Mouse (Mus musculus) hindbrain, embryonic 11.5 days (tissue): ENCODE measurements around the gene Mybpc3. TPM values are rescaled to one million over a fixed set of nuclear protein-coding genes. Genes with fewer than 3 reads are reported as not detected.

Experiments
- ATAC-seq: fragments of 200-750 bp; cut with Nextera tagmentation; 2 replicates; pipeline ENCODE4 v1.8.0; 2017; ENCODE audit warnings: mild to moderate bottlenecking, moderate TSS enrichment, moderate library complexity; ENCODE audit not compliant: low FRiP score
- DNase-seq: peaks from one replicate; pipeline ENCODE4 v3.0.0-alpha.2; 2015; ENCODE audit warnings: low spot score
- H3K27ac ChIP-seq: fragments of 300-500 bp; sonication (generic); 2 replicates; pipeline ENCODE4 v1.5.1; 2014; ENCODE audit warnings: mild to moderate bottlenecking, low read depth, low read length
- H3K27me3 ChIP-seq: fragments of 300-500 bp; sonication (generic); 2 replicates; pipeline ENCODE4 v1.6.1; 2014; ENCODE audit warnings: mild to moderate bottlenecking, low read length, moderate library complexity, mixed read lengths; ENCODE audit not compliant: control insufficient read depth, insufficient read depth
- H3K36me3 ChIP-seq: fragments of 300-500 bp; sonication (generic); 2 replicates; pipeline ENCODE4 v1.6.1; 2014; ENCODE audit warnings: mild to moderate bottlenecking, low read length, moderate library complexity, mixed read lengths; ENCODE audit not compliant: control insufficient read depth, insufficient read depth
- H3K4me1 ChIP-seq: fragments of 300-500 bp; sonication (generic); replicated peaks from 2 replicates; pipeline ENCODE4 v1.6.1; 2014; ENCODE audit warnings: low read length, mixed read lengths; ENCODE audit not compliant: control insufficient read depth, insufficient read depth
- H3K4me2 ChIP-seq: fragments of 300-500 bp; sonication (generic); replicated peaks from 2 replicates; pipeline ENCODE4 v1.6.1; 2014; ENCODE audit warnings: mild to moderate bottlenecking, low read depth, low read length
- H3K4me3 ChIP-seq: fragments of 300-500 bp; sonication (generic); 2 replicates; pipeline ENCODE4 v1.5.1; 2014; ENCODE audit warnings: low read depth, low read length
- H3K9ac ChIP-seq: fragments of 300-500 bp; sonication (generic); 2 replicates; pipeline ENCODE4 v1.6.1; 2014; ENCODE audit warnings: low read depth, low read length
- H3K9me3 ChIP-seq: fragments of 300-500 bp; sonication (generic); 2 replicates; pipeline ENCODE4 v1.6.1; 2016; ENCODE audit warnings: low read length; ENCODE audit not compliant: control insufficient read depth
- WGBS: fragments of 180-500 bp; shearing (Covaris S2); extraction: QIAGEN DNeasy Blood & Tissue Kit; methylation state at CpG from one replicate; pipeline ENCODE4 v1.1.7; 2014; 5-methylcytosine and 5-hydroxymethylcytosine counted together
- polyA plus RNA-seq: library from polyadenylated mRNA; unstranded; fragments of >200 nt; fragmentation: Nextera tagmentation; extraction: Ambion mirVana; gene quantifications from 2 replicates; pipeline ENCODE4 v1.2.1, GENCODE M21; 2014

The Mybpc3 gene
- polyA plus RNA-seq, 1 experiment from 2014 or later, result not detected

DNA sequence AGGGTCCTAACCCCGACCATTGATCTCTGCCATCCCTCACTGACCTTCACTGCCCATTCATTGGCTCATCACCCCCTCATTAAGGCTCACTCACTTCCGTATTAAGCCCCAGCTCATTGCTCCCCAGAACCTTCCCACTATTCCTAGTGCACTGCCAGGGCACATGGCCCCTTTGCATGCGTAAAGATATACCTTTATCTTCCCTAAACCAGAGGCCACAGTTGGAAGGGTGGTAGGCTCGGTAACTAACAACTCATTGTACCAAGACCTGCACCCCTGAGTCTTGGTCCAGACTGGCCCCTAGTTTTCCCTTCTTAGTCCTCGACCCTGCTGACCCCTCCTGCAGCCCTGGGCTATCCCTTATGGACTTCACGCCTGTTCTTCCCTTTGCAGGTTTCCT, 4.1 kb upstream of the Mybpc3 start:
- H3K9me3 ChIP-seq, result no peaks in the 10 kb centered on the region
- H3K9ac ChIP-seq, result no peak overlapping the region
- peaks cover 3% of the 10 kb centered on the region; the same call in 1 of the 2 replicates for H3K27me3 ChIP-seq
- 77% methylated on average over 6 of the region's 6 CpGs for WGBS
- DNase-seq (no peak), ATAC-seq (no peak)
- H3K4me1 ChIP-seq, result peaks cover 2% of the 10 kb centered on the region; the same call in 1 of the 2 replicates
- H3K36me3 ChIP-seq, result no peaks in the 10 kb centered on the region
- H3K27ac ChIP-seq, result no peak overlapping the region
- H3K4me3 ChIP-seq, result no peak overlapping the region
- H3K4me2 ChIP-seq, result no peak overlapping the region

DNA sequence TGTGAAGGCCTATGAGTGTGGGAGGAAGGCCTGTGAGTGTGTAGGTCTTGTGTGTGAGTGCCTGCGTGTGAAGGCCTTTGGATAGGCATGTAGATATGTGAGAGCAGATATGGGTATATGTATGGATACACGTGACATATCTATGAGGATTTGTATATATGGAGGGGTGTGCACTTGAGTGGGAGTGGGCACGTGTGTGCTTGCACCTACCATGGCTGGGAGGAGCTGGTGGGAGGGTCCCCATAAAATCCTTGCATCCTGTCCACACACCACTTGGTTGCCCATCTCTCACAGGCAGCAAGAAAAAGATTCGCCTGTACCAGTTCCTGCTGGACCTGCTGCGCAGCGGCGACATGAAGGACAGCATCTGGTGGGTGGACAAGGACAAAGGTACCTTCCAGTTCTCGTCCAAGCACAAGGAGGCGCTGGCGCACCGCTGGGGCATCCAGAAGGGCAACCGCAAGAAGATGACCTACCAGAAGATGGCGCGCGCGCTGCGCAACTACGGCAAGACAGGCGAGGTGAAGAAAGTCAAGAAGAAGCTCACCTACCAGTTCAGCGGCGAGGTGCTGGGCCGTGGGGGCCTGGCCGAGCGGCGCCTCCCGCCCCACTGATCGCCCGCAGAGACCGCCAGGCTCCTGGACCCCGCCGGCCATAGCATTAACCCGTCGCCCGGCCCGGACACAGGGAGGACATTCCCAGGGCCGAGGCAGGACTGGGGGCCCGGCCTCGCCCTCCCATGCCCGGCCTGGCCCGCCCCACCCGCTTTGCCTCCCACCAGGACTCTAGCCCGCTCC, 3.0 kb upstream of the Mybpc3 start:
- Histone ChIP-seq H3K4me2 (peak overlapping the region; percentile 89), H3K27ac (no peak overlapping the region), H3K9ac (peak overlapping the region; percentile 67; the same call in 1 of the 2 replicates), H3K4me1 (peaks cover 2% of the 10 kb centered on the region; the same call in 1 of the 2 replicates), H3K27me3 (peaks cover 3% of the 10 kb centered on the region; the same call in 1 of the 2 replicates), H3K4me3 (peak overlapping the region; percentile 39), H3K36me3 (no peaks in the 10 kb centered on the region), H3K9me3 (no peaks in the 10 kb centered on the region)
- peak; percentile 97 for DNase-seq
- peak; percentile 73 for ATAC-seq
- 6% methylated on average over 35 of the region's 42 CpGs for WGBS

DNA sequence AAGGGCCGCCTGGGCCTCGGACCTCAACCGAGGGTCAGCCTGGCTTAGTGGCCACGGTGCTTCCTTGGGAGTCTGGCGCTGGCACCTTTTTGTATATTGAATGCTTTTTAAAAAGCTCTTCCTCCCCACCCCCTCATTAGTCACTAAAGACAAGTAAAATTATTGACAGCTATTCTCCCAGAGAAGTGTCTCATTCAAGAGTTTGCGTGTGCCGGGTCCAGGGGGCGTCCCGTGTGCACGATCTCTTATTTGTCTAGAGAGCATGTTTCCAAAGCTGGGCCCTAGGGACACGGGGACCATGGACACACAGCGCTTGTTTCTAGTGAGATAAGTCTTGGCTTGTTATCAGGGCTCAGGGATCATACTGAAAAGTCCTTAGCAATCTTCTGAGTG, 2.4 kb upstream of the Mybpc3 start:
- peaks cover 2% of the 10 kb centered on the region; the same call in 1 of the 2 replicates for H3K4me1 ChIP-seq
- no peaks in the 10 kb centered on the region for H3K36me3 ChIP-seq
- H3K27ac ChIP-seq, result no peak overlapping the region
- peaks cover 3% of the 10 kb centered on the region; the same call in 1 of the 2 replicates for H3K27me3 ChIP-seq
- ATAC-seq, result no peak
- H3K4me3 ChIP-seq, result peak overlapping the region; percentile 39
- peak overlapping the region; percentile 67; the same call in 1 of the 2 replicates for H3K9ac ChIP-seq
- H3K4me2 ChIP-seq, result peak overlapping the region; percentile 89
- no peaks in the 10 kb centered on the region for H3K9me3 ChIP-seq
- WGBS, result 37% methylated on average over 12 of the region's 12 CpGs
- no peak for DNase-seq

DNA sequence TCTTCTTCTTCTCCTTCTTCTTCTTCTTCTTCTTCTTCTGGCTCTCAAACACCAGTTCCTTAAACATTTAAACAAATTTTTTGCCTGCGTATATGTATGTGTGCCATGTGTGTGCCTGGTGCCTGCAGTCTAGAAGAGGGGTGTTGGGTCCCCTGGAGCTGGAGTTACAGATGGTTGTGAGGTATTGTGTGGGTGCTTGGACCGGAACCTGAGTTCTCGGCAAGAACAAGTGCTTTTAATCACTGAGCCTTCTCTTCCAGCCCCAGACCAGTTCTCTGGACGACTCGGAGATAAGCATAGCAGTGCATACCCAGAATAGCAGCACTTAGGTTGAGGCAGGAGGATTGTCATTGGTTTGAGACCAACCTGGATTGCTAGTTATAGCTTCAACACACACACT, 1.1 kb upstream of the Mybpc3 start:
- ATAC-seq, result no peak
- no peak overlapping the region for H3K9ac ChIP-seq
- peaks cover 3% of the 10 kb centered on the region; the same call in 1 of the 2 replicates for H3K27me3 ChIP-seq
- H3K27ac ChIP-seq, result no peak overlapping the region
- H3K36me3 ChIP-seq, result no peaks in the 10 kb centered on the region
- DNase-seq, result no peak
- H3K4me1 ChIP-seq, result peaks cover 2% of the 10 kb centered on the region; the same call in 1 of the 2 replicates
- WGBS, result 87% methylated on average over 5 of the region's 5 CpGs
- H3K4me3 ChIP-seq, result no peak overlapping the region
- H3K4me2 ChIP-seq, result no peak overlapping the region
- no peaks in the 10 kb centered on the region for H3K9me3 ChIP-seq

GRCm38 (mm10) chr2:91118647-91119046, 703 bp downstream of the Mybpc3 start:
- H3K4me3 ChIP-seq, result no peak overlapping the region
- peaks cover 3% of the 10 kb centered on the region; the same call in 1 of the 2 replicates for H3K27me3 ChIP-seq
- H3K9me3 ChIP-seq, result no peaks in the 10 kb centered on the region
- no peaks in the 10 kb centered on the region for H3K36me3 ChIP-seq
- H3K27ac ChIP-seq, result no peak overlapping the region
- 81% methylated on average over 1 of the region's 1 CpGs for WGBS
- no peak overlapping the region for H3K9ac ChIP-seq
- DNase-seq, result no peak
- no peak overlapping the region for H3K4me2 ChIP-seq
- no peak for ATAC-seq
- H3K4me1 ChIP-seq, result peaks cover 2% of the 10 kb centered on the region; the same call in 1 of the 2 replicates

DNA sequence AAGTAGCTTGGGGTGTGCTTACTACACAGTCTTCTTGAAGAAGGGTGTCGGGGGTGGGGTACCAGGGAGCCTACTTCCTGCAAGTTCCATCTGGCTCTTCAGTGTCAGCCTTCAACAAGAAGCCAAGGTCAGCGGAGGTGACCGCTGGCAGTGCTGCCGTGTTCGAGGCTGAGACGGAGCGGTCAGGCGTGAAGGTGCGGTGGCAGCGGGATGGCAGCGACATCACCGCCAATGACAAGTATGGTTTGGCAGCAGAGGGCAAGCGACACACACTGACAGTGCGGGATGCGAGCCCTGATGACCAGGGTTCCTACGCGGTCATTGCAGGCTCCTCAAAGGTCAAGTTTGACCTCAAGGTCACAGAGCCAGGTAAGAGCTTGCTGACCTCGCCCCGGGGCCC, 1.1 kb downstream of the Mybpc3 start:
- ATAC-seq, result no peak
- H3K4me1 ChIP-seq, result peaks cover 2% of the 10 kb centered on the region; the same call in 1 of the 2 replicates
- H3K4me3 ChIP-seq, result no peak overlapping the region
- H3K9ac ChIP-seq, result no peak overlapping the region
- no peaks in the 10 kb centered on the region for H3K36me3 ChIP-seq
- DNase-seq, result no peak
- H3K9me3 ChIP-seq, result no peaks in the 10 kb centered on the region
- H3K27me3 ChIP-seq, result peaks cover 3% of the 10 kb centered on the region; the same call in 1 of the 2 replicates
- 91% methylated on average over 19 of the region's 19 CpGs for WGBS
- no peak overlapping the region for H3K4me2 ChIP-seq
- H3K27ac ChIP-seq, result no peak overlapping the region

GRCm38 (mm10) chr2:91119551-91119950, 1.6 kb downstream of the Mybpc3 start:
- ATAC-seq, result no peak
- WGBS, result 90% methylated on average over 6 of the region's 6 CpGs
- peaks cover 2% of the 10 kb centered on the region; the same call in 1 of the 2 replicates for H3K4me1 ChIP-seq

DNA sequence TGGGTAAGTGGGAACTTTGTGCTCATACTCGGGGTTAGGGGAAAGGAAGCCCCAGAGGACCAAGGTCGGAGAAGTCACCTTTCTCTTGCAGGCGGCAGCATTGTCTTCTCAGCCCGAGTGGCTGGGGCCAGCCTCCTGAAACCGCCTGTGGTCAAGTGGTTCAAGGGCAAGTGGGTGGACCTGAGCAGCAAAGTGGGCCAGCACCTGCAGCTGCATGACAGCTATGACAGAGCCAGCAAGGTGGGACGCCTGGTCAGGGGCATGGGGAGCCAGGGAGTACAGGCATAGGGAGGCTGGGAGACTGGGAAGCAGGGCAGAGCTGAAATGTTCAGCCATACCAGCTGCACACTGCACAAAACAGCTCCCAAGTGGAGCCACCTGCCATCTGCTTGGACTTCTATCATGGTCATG, 2.3 kb downstream of the Mybpc3 start:
- H3K4me3 ChIP-seq, result no peak overlapping the region
- ATAC-seq (no peak), DNase-seq (no peak)
- no peak overlapping the region for H3K27ac ChIP-seq
- WGBS, result 76% methylated on average over 6 of the region's 6 CpGs
- 0 out of 2 replicates have a peak, but pooled peaks cover 1% of the 10 kb centered on the region for H3K4me1 ChIP-seq
- no peaks in the 10 kb centered on the region for H3K36me3 ChIP-seq
- H3K9me3 ChIP-seq, result no peaks in the 10 kb centered on the region
- H3K27me3 ChIP-seq, result peaks cover 3% of the 10 kb centered on the region; the same call in 1 of the 2 replicates
- H3K9ac ChIP-seq, result no peak overlapping the region
- H3K4me2 ChIP-seq, result no peak overlapping the region

More at GRCm38 (mm10) chr2:91119551-91119950, 1.6 kb downstream of the Mybpc3 start:
- Histone ChIP-seq H3K9me3 (no peaks in the 10 kb centered on the region), H3K27me3 (peaks cover 3% of the 10 kb centered on the region; the same call in 1 of the 2 replicates), H3K27ac (no peak overlapping the region), H3K9ac (no peak overlapping the region), H3K4me2 (no peak overlapping the region), H3K4me3 (no peak overlapping the region), H3K36me3 (no peaks in the 10 kb centered on the region)
- DNase-seq, result no peak
